Mouse (Mus musculus): ENCODE measurements at regions not wholly inside any gene's neighbourhood (a gene's known extent, or its start where the extent isn't known, plus 50 kb on each side); places are given as distances from the start of the nearest gene placed in this dataset.

DNA sequence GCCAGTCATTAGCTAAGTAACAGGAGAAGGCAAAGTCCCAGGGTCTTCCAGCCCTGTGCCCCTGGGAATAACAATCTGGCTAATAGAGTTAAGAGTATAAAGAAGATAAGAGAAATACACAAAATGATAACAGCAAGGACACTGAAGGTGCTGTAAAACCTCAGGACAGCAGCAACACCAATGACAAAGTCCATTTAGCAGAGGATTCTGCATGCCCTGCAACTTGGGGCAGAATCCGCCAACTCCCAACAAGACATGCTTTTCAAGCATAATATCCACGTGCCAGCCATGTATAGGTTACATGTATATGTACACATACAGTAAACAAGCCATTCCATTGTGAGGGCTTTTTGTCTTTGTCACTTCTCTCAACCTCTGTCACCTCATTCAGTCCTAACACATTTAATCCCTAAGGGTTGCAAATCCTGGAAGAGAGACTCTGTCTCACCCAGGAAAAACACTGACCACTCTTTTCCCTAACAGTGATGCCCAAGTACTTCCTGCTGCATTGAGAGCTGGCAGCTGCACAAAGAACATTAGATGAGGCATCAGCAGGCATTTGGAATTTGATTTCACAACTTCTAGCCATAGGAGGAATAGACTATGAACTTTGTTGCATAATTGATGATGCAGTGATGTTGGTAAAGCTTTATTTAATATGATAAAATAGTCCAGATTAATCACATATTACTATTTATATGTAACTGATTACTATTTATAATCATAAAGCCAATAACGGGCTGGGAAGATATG is 105.8 kb upstream of the Slc4a7 start:
- no peak for DNase-seq (ENCODE audit: low read depth, low spot score)

DNA sequence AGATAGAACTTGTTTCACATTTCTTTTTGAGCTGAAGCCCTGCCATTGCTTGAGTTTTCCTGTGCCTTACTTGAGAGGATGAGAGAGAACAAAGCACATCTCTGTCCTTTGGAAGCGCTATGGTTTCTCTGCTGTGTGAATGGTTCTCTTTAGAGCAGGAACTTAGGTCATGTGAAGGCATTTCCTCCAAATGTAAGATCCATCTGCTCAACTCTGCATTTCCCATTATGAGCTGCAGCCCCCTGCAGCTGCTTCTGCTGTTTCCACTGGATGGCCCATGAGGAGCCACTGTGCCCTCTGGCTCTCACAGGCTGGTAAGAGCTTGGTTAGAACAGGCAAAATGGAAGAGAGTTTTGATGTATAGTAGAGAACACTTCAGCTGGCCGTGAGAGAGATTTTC is 102.5 kb upstream of the Slc4a7 start:
- DNase-seq (ENCODE audit: low read depth, low spot score) = no peak

DNA sequence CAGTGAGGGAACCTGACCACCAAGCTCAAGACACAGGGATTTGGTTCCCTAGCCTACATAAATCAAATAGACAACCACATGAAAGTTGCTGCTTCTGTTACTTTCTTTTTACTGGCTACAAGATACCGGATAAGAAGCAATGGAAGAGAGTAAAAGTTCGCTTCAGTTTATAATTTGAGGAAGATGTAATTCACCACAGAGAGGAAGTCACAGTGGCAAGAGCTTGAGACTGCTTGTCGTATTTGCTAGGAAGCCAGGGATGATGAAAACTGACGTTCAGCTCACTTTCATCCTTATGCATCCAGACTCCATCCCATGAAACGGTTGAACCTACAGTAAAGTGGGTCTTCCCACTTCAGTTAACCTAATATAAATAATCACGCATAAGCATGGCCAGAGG is 102.1 kb upstream of the Slc4a7 start:
- no peak for DNase-seq (ENCODE audit: low read depth, low spot score)

DNA sequence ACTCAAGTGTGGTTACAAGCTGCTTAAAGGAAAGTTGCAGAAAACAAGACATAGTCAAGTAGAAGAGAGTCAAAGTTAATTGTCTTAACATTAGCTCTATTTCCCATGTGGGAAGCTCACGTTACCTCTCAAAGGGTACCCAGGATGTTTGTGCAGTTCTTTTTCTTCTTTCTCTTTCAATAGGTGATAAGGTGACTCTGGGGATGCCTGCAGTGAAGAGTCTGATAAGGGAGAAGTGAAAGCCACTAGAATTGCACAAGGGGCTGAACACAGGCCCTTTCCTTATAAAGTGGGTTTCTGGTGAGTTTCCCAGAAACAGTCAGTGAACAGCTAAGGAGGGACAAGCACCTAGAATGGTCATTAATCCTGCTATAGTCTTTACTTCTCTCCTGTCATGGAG is 98.6 kb upstream of the Slc4a7 start:
- no peak for DNase-seq (ENCODE audit: low read depth, low spot score)

DNA sequence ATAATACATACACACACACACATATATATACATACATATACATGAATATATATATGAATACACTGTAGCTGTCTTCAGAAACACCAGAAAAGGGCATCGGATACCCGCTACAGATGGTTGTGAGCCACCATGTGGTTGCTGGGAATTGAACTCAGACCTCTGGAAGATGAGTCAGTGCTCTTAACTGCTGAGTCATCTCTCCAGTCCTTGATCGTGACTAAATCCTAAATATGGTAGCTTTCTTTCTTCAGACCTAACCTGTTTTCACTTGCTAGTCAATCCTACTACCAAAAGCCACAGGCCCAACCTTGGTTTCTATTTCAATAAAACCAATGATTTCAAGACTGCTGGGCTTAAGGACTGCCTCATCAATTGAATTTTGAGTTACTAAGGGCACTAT is 95.0 kb upstream of the Slc4a7 start:
- DNase-seq (ENCODE audit: low read depth, low spot score) = no peak

DNA sequence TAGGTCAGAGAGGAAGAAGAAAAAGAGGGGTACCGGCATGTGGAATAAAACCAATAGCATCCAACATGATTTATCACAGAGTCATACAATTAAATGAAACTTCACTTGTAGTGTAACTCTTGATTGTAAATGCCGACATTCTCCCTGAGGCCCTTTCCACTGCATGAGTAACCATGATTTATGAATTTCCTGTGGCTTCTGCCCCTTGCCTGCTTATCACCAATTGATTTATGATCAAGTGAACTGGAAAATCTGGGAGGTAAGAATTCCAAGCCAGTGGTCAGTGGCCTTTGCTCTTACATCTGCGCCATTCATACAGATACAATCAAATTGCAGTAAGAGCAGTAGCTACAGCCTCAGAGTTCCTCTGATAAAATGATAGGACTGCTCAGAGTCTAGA is 89.8 kb upstream of the Slc4a7 start:
- DNase-seq (ENCODE audit: low read depth, low spot score) = no peak

DNA sequence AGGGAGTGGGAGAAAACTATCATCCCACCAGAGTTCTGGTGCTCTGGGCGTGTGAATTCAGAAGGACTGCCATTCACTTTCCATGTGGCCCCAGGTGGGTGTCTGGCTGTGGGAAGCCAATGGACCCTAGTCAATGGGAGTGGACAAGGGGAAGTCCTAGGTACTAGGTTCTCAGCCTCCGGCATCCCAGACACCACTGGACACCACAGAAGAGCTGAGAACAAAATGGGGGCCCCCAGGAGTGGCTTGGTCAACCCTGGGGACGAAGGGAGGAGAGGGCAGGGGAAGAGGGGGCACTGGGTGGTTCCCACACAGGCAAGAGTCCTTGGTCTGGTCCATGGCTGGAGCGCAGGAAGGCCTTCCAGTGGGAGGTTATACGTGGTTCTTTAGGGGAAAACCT is 81.8 kb upstream of the Slc4a7 start:
- no peak for DNase-seq (ENCODE audit: low read depth, low spot score)

DNA sequence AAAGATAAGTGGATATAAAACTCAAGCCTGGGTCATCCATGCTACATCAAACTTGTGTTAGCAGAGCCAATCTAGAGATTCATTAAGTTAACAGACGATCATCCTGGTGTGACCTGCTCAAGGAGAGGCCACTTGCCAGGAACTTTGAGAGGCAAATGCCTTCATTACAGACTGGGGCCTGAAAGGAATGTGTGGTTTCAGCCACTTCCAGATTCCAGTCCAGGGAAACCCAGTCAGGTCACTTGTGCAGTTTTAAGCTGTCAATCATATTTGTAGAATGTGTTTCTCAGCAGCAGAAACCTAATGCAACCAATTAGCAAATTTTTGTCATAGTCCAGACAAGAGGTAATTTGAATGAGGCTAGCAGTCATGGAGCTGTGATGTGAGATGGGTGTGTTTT is 73.4 kb upstream of the Slc4a7 start:
- DNase-seq (ENCODE audit: low read depth, low spot score) = no peak

DNA sequence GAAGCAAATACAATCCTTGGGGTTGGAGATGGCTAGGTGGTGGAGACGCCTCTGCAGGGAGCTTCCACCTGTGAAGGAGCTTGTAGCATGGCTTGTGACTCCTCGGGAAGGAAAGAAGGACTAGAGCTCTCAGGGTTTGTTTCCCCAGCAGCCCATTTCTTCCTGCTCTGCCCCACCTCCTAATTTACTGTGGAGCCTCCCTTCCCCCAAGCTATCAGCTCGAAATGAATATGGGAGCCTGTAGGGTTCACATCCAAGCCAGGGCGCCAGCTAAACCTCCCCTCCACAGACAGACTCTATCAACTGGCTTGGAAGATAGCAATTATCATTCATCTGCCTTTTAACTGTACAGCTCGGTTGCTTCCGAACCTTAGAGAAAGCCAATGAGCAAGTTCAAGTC is 70.3 kb upstream of the Slc4a7 start:
- DNase-seq (ENCODE audit: low read depth, low spot score) = no peak

DNA sequence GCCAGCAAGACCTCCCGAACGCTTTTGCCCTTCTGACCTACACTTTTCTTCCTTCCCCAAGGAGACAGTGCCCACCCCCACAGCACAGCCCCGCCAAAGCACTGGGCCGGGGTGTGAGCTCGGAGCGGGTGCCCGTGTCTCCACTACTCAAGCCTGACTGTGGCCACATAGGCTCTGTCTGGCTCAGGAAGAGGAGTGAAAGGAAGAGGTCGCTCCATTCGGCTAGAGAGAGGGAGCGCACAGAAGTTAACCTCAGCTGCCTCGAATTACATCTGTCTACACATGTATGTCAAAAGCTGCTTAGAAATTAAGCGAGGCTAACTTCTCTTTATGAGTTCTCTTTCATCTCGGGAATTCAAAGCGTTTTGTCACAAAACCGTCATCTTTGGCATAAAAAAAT is 69.6 kb upstream of the Slc4a7 start:
- DNase-seq (ENCODE audit: low read depth, low spot score) = no peak

DNA sequence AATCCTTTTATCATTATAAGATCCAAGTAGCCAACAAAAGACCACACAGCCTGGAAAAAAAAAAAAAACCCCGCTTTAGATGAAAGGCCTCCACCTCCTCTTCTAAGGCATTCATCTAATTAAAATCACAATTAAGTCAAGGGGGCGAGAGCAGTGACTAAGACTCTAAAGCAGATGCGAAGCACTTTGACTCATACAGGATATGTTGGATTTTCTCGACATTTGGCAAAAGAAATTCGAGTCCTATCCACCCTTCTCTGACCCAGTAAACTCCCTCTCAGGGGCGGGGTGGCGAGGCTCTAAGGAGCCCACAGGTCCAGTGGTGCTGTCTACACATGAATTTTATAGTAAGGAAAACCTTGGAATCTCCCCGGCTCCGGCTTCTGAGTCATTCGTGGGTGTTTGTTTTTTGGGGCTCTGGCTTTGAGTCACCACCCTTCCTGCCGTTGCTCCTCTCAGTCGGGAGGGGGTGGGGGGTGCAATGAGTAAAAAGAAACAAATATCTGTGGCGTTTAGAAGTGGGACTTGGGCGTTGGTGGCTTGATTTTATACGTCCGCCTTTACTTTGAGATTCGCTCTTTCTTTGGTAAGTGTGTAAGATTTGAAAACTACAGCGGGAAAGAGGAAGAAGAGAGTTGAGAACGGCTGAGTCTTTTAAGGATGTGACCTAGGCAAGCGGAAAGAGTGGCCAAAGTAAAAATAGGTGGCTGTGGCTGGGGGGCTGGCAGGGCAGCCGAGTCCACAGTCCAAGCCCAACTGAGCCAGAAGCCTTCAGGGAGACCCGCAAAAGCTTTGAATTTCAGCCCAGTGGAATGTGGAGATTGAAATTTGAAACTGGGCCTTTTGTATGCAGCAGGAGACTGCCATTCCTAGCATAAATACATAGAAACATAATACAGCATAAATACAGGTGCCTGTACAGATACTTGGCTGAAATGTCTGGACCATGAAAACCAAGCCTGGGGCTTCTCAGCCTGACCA is 68.8 kb upstream of the Slc4a7 start:
- no peak for DNase-seq (ENCODE audit: low read depth, low spot score)

DNA sequence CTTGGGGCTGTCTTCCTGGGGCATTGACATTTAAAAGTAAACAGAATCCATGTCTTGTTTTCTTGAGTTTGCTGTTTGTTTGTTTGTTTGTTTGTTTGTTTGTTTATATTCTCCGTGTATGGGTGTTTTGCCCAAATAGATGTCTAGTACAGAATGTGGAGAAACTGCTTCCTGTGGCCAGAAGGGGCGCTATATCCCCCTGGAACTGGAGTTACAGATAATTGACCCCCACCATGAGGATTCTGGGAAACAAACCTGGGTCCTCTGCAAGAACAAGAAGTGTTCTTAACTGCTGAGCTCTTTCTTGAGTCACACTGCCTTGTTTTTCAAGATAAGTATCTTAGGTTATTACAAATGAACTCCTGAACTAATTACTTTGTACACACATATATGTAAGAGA is 68.1 kb upstream of the Slc4a7 start:
- DNase-seq (ENCODE audit: low read depth, low spot score) = no peak

DNA sequence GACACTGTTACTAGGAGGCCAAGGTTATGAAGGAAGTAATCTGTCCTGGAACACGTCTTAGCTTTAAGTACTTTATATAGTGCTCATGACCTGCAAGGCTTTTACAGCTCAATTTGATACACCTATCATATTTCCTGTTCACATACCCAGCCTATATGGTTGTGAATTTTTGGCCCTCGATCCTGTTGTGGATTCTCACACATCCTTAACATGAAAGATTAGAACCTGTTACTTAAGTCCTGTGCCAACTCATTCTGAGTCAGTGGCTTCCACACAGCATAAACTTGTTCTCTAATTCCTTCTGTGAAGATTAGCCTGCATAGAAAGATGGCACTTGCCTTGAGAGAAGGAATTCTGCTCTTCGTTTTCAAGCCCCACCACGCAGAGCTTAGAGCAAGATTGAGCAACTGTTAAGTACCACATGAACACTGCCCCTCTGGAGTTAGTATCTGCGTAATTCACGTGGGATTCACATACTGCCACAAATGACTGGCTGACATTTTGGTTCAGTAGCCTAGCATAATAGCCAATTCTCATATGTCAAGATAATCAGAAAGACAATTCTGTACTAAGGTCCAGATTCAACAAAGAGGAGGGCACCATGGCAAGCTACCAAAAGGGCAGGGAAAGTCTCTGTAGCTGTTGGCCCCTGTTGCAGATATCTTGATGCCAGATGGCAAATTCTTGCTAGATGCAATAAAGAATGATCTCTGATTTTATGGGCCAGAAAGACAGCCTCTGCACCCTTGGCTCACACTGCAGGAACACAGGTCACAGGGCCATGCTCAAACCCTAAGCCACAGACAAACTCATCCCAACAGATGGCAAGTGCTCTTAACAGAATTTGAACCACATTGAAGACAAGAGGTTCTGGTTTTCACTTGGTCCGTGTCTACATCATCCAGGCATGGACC is 62.7 kb upstream of the Slc4a7 start:
- no peak for DNase-seq (ENCODE audit: low read depth, low spot score)

DNA sequence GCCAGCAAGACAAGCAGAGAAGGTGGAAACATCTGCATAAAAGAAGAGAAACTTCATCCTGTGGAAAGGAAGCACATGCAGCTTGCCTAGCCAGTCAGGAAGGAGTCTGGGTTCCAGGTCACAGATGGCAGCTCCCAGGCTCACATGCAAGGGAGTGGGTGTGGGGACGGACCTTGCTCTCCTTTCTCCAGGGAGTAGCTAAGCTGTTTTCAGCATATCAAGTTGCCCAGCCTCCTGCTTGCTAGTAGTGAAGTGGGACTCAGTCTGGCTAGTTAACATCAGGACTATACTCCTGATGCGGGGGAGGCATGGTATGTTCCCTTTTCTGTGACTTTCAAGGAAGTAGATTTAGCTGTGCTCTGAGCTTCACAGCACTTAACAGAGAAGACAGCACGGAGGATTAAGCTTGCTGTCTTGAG is 62.0 kb upstream of the Slc4a7 start:
- no peak for DNase-seq (ENCODE audit: low read depth, low spot score)

DNA sequence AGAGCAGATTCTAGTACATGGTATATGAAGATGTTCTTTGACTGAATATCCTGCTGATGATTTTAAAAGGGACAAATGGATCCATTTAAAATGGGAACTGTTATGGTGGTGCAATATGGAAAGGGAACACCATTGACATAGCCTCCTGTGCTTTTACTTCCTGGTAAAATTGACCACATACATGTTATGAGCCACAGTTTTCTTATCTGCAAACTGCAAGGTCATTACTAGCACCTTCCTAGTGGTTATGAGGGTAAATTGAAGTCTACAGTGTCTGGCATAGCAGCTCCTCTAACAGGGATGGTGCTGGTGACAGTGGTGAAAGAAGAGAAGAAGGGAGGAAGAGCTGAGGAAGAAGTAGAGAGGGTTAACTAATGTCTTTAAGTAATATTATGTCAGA is 61.5 kb upstream of the Slc4a7 start:
- DNase-seq (ENCODE audit: low read depth, low spot score) = no peak

DNA sequence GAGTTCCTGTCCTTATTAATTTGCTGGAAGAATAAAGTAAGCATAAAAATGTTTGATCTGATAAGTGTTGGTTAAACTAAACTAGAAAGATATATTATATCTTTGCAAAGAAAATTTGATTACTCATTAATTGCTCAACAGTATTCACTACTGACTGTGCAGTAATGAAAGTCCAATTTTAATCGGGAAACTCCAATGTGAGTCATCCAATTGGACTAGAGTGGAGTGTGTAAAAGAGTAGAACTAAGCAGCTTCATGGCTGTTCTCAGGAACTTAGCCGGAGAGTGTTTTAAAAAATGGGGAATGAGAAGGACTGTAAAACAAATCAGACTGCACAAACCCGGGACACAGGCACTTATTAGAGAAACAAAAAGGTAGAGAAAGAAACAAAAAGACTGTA is 58.5 kb upstream of the Slc4a7 start:
- DNase-seq (ENCODE audit: low read depth, low spot score) = no peak

DNA sequence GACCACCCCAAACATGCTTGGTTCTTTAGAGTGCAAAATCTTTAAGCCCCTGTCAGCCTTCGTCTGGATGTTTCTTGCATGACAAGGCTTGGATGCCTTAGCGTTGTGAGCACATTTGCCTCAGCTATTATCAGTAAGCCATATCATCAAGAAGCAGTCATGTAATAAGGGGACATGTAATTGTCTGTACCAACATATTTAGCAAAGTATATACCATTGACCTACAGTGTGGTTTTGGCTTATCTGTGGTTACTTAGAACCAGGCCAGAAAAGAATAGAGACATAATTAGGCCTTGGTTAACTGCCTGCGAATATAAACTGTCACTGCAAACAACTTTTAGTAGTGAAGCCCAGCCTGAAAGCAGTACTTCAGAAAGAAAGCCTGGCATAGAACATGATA is 57.0 kb upstream of the Slc4a7 start:
- DNase-seq (ENCODE audit: low read depth, low spot score) = no peak

Measured in retina, adult 2 months (tissue).